Mouse (Mus musculus): ENCODE measurements around the gene Hectd4. TPM values are rescaled to one million over a fixed set of nuclear protein-coding genes. Genes with fewer than 3 reads are reported as not detected.
A peak's percentile ranks its signal among the peaks of the same experiment; 100 is the strongest.

Gene Hectd4
- polyA plus RNA-seq, 1 experiment from 2014 or later = 6.8 TPM

- no peaks in the 10 kb centered on the region for H3K9me3 ChIP-seq (ENCODE audit: low read depth, low read length)
- ATAC-seq (ENCODE audit: insufficient read depth) (no peak), DNase-seq (no peak)
- H3K27me3 ChIP-seq (ENCODE audit: insufficient read depth, low read length) = no peaks in the 10 kb centered on the region
- H3K4me2 ChIP-seq = peak overlapping the region; percentile 93
- H3K36me3 ChIP-seq (ENCODE audit: insufficient read depth) = peaks cover 21% of the 10 kb centered on the region; the same call in 1 of the 2 replicates
- no peak for TF ChIP-seq CTCF (IDR thresholded peaks at IDR 0.05; ENCODE audit: low read depth)
- no peak overlapping the region for H3K9ac ChIP-seq
- H3K4me3 ChIP-seq (ENCODE audit: low read depth, low read length) = peak overlapping the region; percentile 97
- H3K4me1 ChIP-seq (ENCODE audit: insufficient read depth) = peaks cover 7% of the 10 kb centered on the region; the same call in 1 of the 2 replicates
- H3K27ac ChIP-seq (ENCODE audit: low read depth) = no peak overlapping the region
- 88% methylated on average over 5 of the region's 5 CpGs for WGBS
Observed at GRCm38 (mm10) chr5:121399540-121399939, 179.5 kb downstream of the Hectd4 start.

- Histone ChIP-seq H3K4me2 (no peak overlapping the region), H3K4me3 (ENCODE audit: low read depth, low read length) (no peak overlapping the region), H3K27ac (ENCODE audit: low read depth) (no peak overlapping the region), H3K4me1 (ENCODE audit: insufficient read depth) (peaks cover 7% of the 10 kb centered on the region; the same call in 1 of the 2 replicates), H3K9ac (no peak overlapping the region), H3K9me3 (ENCODE audit: low read depth, low read length) (no peaks in the 10 kb centered on the region), H3K36me3 (ENCODE audit: insufficient read depth) (peaks cover 21% of the 10 kb centered on the region; the same call in 1 of the 2 replicates), H3K27me3 (ENCODE audit: insufficient read depth, low read length) (no peaks in the 10 kb centered on the region)
- 50% methylated on average over 5 of the region's 5 CpGs for WGBS
- DNase-seq (peak; percentile 8), ATAC-seq (ENCODE audit: insufficient read depth) (no peak)
- TF ChIP-seq CTCF (IDR thresholded peaks at IDR 0.05; ENCODE audit: low read depth) = no peak
Observed at GRCm38 (mm10) chr5:121400064-121400463, 180.0 kb downstream of the Hectd4 start.

- no peaks in the 10 kb centered on the region for H3K9me3 ChIP-seq (ENCODE audit: low read depth, low read length)
- WGBS = 84% methylated on average over 5 of the region's 5 CpGs
- H3K27me3 ChIP-seq (ENCODE audit: insufficient read depth, low read length) = no peaks in the 10 kb centered on the region
- H3K4me3 ChIP-seq (ENCODE audit: low read depth, low read length) = no peak overlapping the region
- no peak overlapping the region for H3K4me2 ChIP-seq
- no peak overlapping the region for H3K27ac ChIP-seq (ENCODE audit: low read depth)
- DNase-seq (no peak), ATAC-seq (ENCODE audit: insufficient read depth) (no peak)
- peaks cover 7% of the 10 kb centered on the region; the same call in 1 of the 2 replicates for H3K4me1 ChIP-seq (ENCODE audit: insufficient read depth)
- TF ChIP-seq CTCF (IDR thresholded peaks at IDR 0.05; ENCODE audit: low read depth) = no peak
- peaks cover 21% of the 10 kb centered on the region; the same call in 1 of the 2 replicates for H3K36me3 ChIP-seq (ENCODE audit: insufficient read depth)
- no peak overlapping the region for H3K9ac ChIP-seq
Observed at GRCm38 (mm10) chr5:121400849-121401248, 180.8 kb downstream of the Hectd4 start.

GRCm38 (mm10) chr5:121407856-121408255, 187.8 kb downstream of the Hectd4 start:
- Histone ChIP-seq H3K9ac (no peak overlapping the region), H3K4me3 (ENCODE audit: low read depth, low read length) (no peak overlapping the region), H3K27me3 (ENCODE audit: insufficient read depth, low read length) (no peaks in the 10 kb centered on the region), H3K27ac (ENCODE audit: low read depth) (no peak overlapping the region), H3K9me3 (ENCODE audit: low read depth, low read length) (no peaks in the 10 kb centered on the region), H3K36me3 (ENCODE audit: insufficient read depth) (peaks cover 65% of the 10 kb centered on the region), H3K4me2 (no peak overlapping the region), H3K4me1 (ENCODE audit: insufficient read depth) (no peaks in the 10 kb centered on the region)
- ATAC-seq (ENCODE audit: insufficient read depth) = no peak
- WGBS = 84% methylated on average over 8 of the region's 8 CpGs
- no peak for DNase-seq
- TF ChIP-seq CTCF (IDR thresholded peaks at IDR 0.05; ENCODE audit: low read depth) = no peak

GRCm38 (mm10) chr5:121410975-121411374, 191.0 kb downstream of the Hectd4 start:
- Histone ChIP-seq H3K27me3 (ENCODE audit: insufficient read depth, low read length) (no peaks in the 10 kb centered on the region), H3K9ac (no peak overlapping the region), H3K4me1 (ENCODE audit: insufficient read depth) (no peaks in the 10 kb centered on the region), H3K9me3 (ENCODE audit: low read depth, low read length) (no peaks in the 10 kb centered on the region), H3K4me3 (ENCODE audit: low read depth, low read length) (no peak overlapping the region), H3K27ac (ENCODE audit: low read depth) (no peak overlapping the region), H3K4me2 (no peak overlapping the region), H3K36me3 (ENCODE audit: insufficient read depth) (peaks cover 88% of the 10 kb centered on the region)
- ATAC-seq (ENCODE audit: insufficient read depth) = no peak
- TF ChIP-seq CTCF (IDR thresholded peaks at IDR 0.05; ENCODE audit: low read depth) = no peak
- 91% methylated on average over 4 of the region's 4 CpGs for WGBS
- no peak for DNase-seq

Other genes with a start within 250 kb of the Hectd4 start
- gene Rph3a, start 210.1 kb upstream of the Hectd4 start, polyA plus RNA-seq (2014; fragmentation: Nextera tagmentation; extraction: Ambion mirVana) = 0.09 TPM in 1 of 2 replicates, not detected in the other
- gene Ptpn11, start 28.8 kb upstream of the Hectd4 start, polyA plus RNA-seq (2014; fragmentation: Nextera tagmentation; extraction: Ambion mirVana) = 25.6 and 26.6 TPM in 2 replicates
- 673 and 709 TPM in 2 replicates for gene Rpl6, start 15.7 kb upstream of the Hectd4 start, polyA plus RNA-seq (2014; fragmentation: Nextera tagmentation; extraction: Ambion mirVana)
- gene Trafd1, start 165.4 kb downstream of the Hectd4 start, polyA plus RNA-seq (2014; fragmentation: Nextera tagmentation; extraction: Ambion mirVana) = 60.8 and 61.0 TPM in 2 replicates
- gene Naa25, start 177.7 kb downstream of the Hectd4 start, polyA plus RNA-seq (2014; fragmentation: Nextera tagmentation; extraction: Ambion mirVana) = 42.8 and 43.5 TPM in 2 replicates
- 1.7 and 2.0 TPM in 2 replicates for gene Tmem116, start 231.7 kb downstream of the Hectd4 start, polyA plus RNA-seq (2014; fragmentation: Nextera tagmentation; extraction: Ambion mirVana)
- 117 TPM in 2 replicates for gene Erp29, start 232.3 kb downstream of the Hectd4 start, polyA plus RNA-seq (2014; fragmentation: Nextera tagmentation; extraction: Ambion mirVana)

Data from lung, embryonic 14.5 days (tissue).